Mouse (Mus musculus): Measurements from ENCODE around the gene Col4a2. TPM values are rescaled to one million over a fixed set of nuclear protein-coding genes. Genes with fewer than 3 reads are reported as not detected.
"Not testable (repeated sequence)": the region's sequence is repeated elsewhere in the genome, so short reads cannot be mapped to it uniquely, and the experiment has no call there.

Gene Col4a2
- total and polyA plus RNA-seq, 2 experiments from 2014 or later, result 26.6 to 95.7 TPM

- no peak overlapping the region for H3K4me2 ChIP-seq (ENCODE audit: low read depth)
- no peak overlapping the region for H3K9ac ChIP-seq
- no peaks in the 10 kb centered on the region for H3K36me3 ChIP-seq (ENCODE audit: insufficient read depth)
- no peak for TF ChIP-seq CTCF (IDR thresholded peaks at IDR 0.05; ENCODE audit: low read depth)
- H3K4me3 ChIP-seq (ENCODE audit: low read depth, low read length), result no peak overlapping the region
- H3K9me3 ChIP-seq (ENCODE audit: low read length), result no peaks in the 10 kb centered on the region
- H3K4me1 ChIP-seq (ENCODE audit: insufficient read depth), result no peaks in the 10 kb centered on the region
- no peak for ATAC-seq
- no peak for DNase-seq
- 90% methylated on average over 4 of the region's 4 CpGs for WGBS
- H3K27me3 ChIP-seq (ENCODE audit: insufficient read depth, low read length), result no peaks in the 10 kb centered on the region
- H3K27ac ChIP-seq (ENCODE audit: low read depth, low read length), result no peak overlapping the region
Measured at GRCm38 (mm10) chr8:11462641-11463040, 150.0 kb downstream of the Col4a2 start.

GRCm38 (mm10) chr8:11463541-11463888 lies 150.9 kb downstream of the Col4a2 start:
- 88% methylated on average over 2 of the region's 2 CpGs for WGBS
- H3K4me3 ChIP-seq (ENCODE audit: low read depth, low read length), result no peak overlapping the region
- ATAC-seq (no peak), DNase-seq (no peak)
- H3K27ac ChIP-seq (ENCODE audit: low read depth, low read length), result no peak overlapping the region
- no peak overlapping the region for H3K9ac ChIP-seq
- H3K36me3 ChIP-seq (ENCODE audit: insufficient read depth), result no peaks in the 10 kb centered on the region
- no peak overlapping the region for H3K4me2 ChIP-seq (ENCODE audit: low read depth)
- no peaks in the 10 kb centered on the region for H3K9me3 ChIP-seq (ENCODE audit: low read length)
- H3K4me1 ChIP-seq (ENCODE audit: insufficient read depth), result no peaks in the 10 kb centered on the region
- no peak for TF ChIP-seq CTCF (IDR thresholded peaks at IDR 0.05; ENCODE audit: low read depth)
- H3K27me3 ChIP-seq (ENCODE audit: insufficient read depth, low read length), result no peaks in the 10 kb centered on the region

- ATAC-seq (no peak), DNase-seq (no peak)
- WGBS, result 87% methylated on average over 12 of the region's 12 CpGs
Measured at GRCm38 (mm10) chr8:11463889-11464706, 151.5 kb downstream of the Col4a2 start.

GRCm38 (mm10) chr8:11464707-11464964 lies 152.0 kb downstream of the Col4a2 start:
- Histone ChIP-seq H3K4me3 (ENCODE audit: low read depth, low read length) (no peak overlapping the region), H3K9ac (no peak overlapping the region), H3K27ac (ENCODE audit: low read depth, low read length) (no peak overlapping the region), H3K4me2 (ENCODE audit: low read depth) (no peak overlapping the region), H3K4me1 (ENCODE audit: insufficient read depth) (no peaks in the 10 kb centered on the region), H3K9me3 (ENCODE audit: low read length) (no peaks in the 10 kb centered on the region), H3K36me3 (ENCODE audit: insufficient read depth) (no peaks in the 10 kb centered on the region), H3K27me3 (ENCODE audit: insufficient read depth, low read length) (no peaks in the 10 kb centered on the region)
- no peak for TF ChIP-seq CTCF (IDR thresholded peaks at IDR 0.05; ENCODE audit: low read depth)
- DNase-seq (no peak), ATAC-seq (no peak)
- WGBS, result 83% methylated on average over 3 of the region's 3 CpGs

More at GRCm38 (mm10) chr8:11463889-11464706, 151.5 kb downstream of the Col4a2 start:
- H3K9ac ChIP-seq, result no peak overlapping the region
- H3K4me1 ChIP-seq (ENCODE audit: insufficient read depth), result no peaks in the 10 kb centered on the region
- H3K4me2 ChIP-seq (ENCODE audit: low read depth), result no peak overlapping the region
- TF ChIP-seq CTCF (IDR thresholded peaks at IDR 0.05; ENCODE audit: low read depth), result no peak
- H3K27ac ChIP-seq (ENCODE audit: low read depth, low read length), result no peak overlapping the region
- no peak overlapping the region for H3K4me3 ChIP-seq (ENCODE audit: low read depth, low read length)
- H3K36me3 ChIP-seq (ENCODE audit: insufficient read depth), result no peaks in the 10 kb centered on the region
- H3K9me3 ChIP-seq (ENCODE audit: low read length), result no peaks in the 10 kb centered on the region
- no peaks in the 10 kb centered on the region for H3K27me3 ChIP-seq (ENCODE audit: insufficient read depth, low read length)

GRCm38 (mm10) chr8:11465619-11466018 lies 153.0 kb downstream of the Col4a2 start:
- Histone ChIP-seq H3K9me3 (ENCODE audit: low read length) (no peaks in the 10 kb centered on the region), H3K4me3 (ENCODE audit: low read depth, low read length) (no peak overlapping the region), H3K4me1 (ENCODE audit: insufficient read depth) (no peaks in the 10 kb centered on the region), H3K36me3 (ENCODE audit: insufficient read depth) (no peaks in the 10 kb centered on the region), H3K27ac (ENCODE audit: low read depth, low read length) (no peak overlapping the region), H3K4me2 (ENCODE audit: low read depth) (no peak overlapping the region), H3K9ac (no peak overlapping the region), H3K27me3 (ENCODE audit: insufficient read depth, low read length) (no peaks in the 10 kb centered on the region)
- no peak for ATAC-seq
- DNase-seq, result no peak
- TF ChIP-seq CTCF (IDR thresholded peaks at IDR 0.05; ENCODE audit: low read depth), result no peak
- 84% methylated on average over 4 of the region's 4 CpGs for WGBS

- H3K27ac ChIP-seq (ENCODE audit: low read depth, low read length); DNase-seq; H3K4me1 ChIP-seq (ENCODE audit: insufficient read depth); H3K36me3 ChIP-seq (ENCODE audit: insufficient read depth); ATAC-seq; H3K4me3 ChIP-seq (ENCODE audit: low read depth, low read length); H3K4me2 ChIP-seq (ENCODE audit: low read depth); H3K27me3 ChIP-seq (ENCODE audit: insufficient read depth, low read length); H3K9me3 ChIP-seq (ENCODE audit: low read length); H3K9ac ChIP-seq: not testable (repeated sequence)
- 51% methylated on average over 4 of the region's 5 CpGs for WGBS
Measured at GRCm38 (mm10) chr8:11466528-11466927, 153.9 kb downstream of the Col4a2 start.

- Histone ChIP-seq H3K27me3 (ENCODE audit: insufficient read depth, low read length) (peaks cover 5% of the 10 kb centered on the region), H3K9ac (no peak overlapping the region), H3K4me3 (ENCODE audit: low read depth, low read length) (no peak overlapping the region), H3K36me3 (ENCODE audit: insufficient read depth) (no peaks in the 10 kb centered on the region), H3K27ac (ENCODE audit: low read depth, low read length) (no peak overlapping the region), H3K4me1 (ENCODE audit: insufficient read depth) (no peaks in the 10 kb centered on the region), H3K4me2 (ENCODE audit: low read depth) (no peak overlapping the region), H3K9me3 (ENCODE audit: low read length) (no peaks in the 10 kb centered on the region)
- WGBS, result 5% methylated on average over 3 of the region's 3 CpGs
- DNase-seq (no peak), ATAC-seq (0 out of 2 replicates have a peak, but pooled peaks have one; percentile 27)
- TF ChIP-seq CTCF (IDR thresholded peaks at IDR 0.05; ENCODE audit: low read depth), result peak; percentile 66
Measured at GRCm38 (mm10) chr8:11469095-11469494, 156.5 kb downstream of the Col4a2 start.

All from forebrain, postnatal 0 days (tissue).